In genomic region chr15:78831720-78832657, GRCm38 (mm10) we compare ENCODE assay signal across 9 mouse cellular contexts. TPM values are rescaled to one million over a fixed set of nuclear protein-coding genes. Genes with fewer than 3 reads are reported as not detected.
DNase-seq lines count a peak whose midpoint lies in the region; ATAC-seq and TF ChIP-seq lines count a peak whose summit lies in the region.
"Had no signal": no experiment of that assay in that cellular context is flagged by ENCODE, and none has a peak within 500 bp of the region (broad histone marks: within the 10 kb centered on the region; RNA-seq: fewer than 3 reads in every experiment).

No protein-coding gene starts in this region.

- H3K4me1 ChIP-seq in embryonic facial prominence, embryonic 15.5 days: peaks cover 67% of the 10 kb centered on the region
- H3K4me1 ChIP-seq in lung, adult 2 months (ENCODE audit: control insufficient read depth, insufficient read depth, low read length): peaks cover 46% of the 10 kb centered on the region
- peaks cover 65% of the 10 kb centered on the region for H3K4me1 ChIP-seq in stomach, embryonic 15.5 days
- H3K4me1 ChIP-seq in thymus, adult 2 months (replicated peaks; ENCODE audit: control insufficient read depth, insufficient read depth, low read length): peaks cover 29% of the 10 kb centered on the region

- TF ChIP-seq CTCF in lung, adult 2 months (IDR thresholded peaks at IDR 0.05; ENCODE audit: insufficient read depth, low read length): no peak
- TF ChIP-seq CTCF in thymus, adult 2 months (IDR thresholded peaks at IDR 0.05; ENCODE audit: borderline replicate concordance, control insufficient read depth, extremely low read depth, insufficient read depth, low read length, poor library complexity): no peak

- H3K4me3 ChIP-seq in embryonic facial prominence, embryonic 15.5 days (replicated peaks): no peak overlapping the region
- H3K4me3 ChIP-seq in lung, adult 2 months (replicated peaks; ENCODE audit: extremely low read depth, low read depth, low read length): peak overlapping the region; percentile 41
- H3K4me3 ChIP-seq in stomach, embryonic 15.5 days (replicated peaks): peak overlapping the region; percentile 15
- no peak overlapping the region for H3K4me3 ChIP-seq in thymus, adult 2 months (ENCODE audit: control insufficient read depth, insufficient read depth, low read length)

- 39% methylated on average over 19 of the region's 19 CpGs for WGBS in embryonic facial prominence, embryonic 15.5 days
- 47% methylated on average over 19 of the region's 19 CpGs for WGBS in lung, adult 2 months
- WGBS in stomach, embryonic 15.5 days: 35% methylated on average over 18 of the region's 19 CpGs
- 94% methylated on average over 19 of the region's 19 CpGs for WGBS in thymus, adult 2 months

- peak; percentile 66; the same call in 1 of the 2 replicates for TF ChIP-seq POLR2A in lung, adult 2 months (IDR thresholded peaks at IDR 0.05; ENCODE audit: borderline replicate concordance, extremely low read depth, low read depth, low read length)
- TF ChIP-seq POLR2A in thymus, adult 2 months (IDR thresholded peaks at IDR 0.05; ENCODE audit: control insufficient read depth, extremely low read depth, insufficient read depth, low read length, poor library complexity): no peak

- DNase-seq in heart, adult 9 months (ENCODE audit: low spot score in 2 of 2): peak; percentile 73 to 82
- DNase-seq in kidney, adult 8-10 months: peak; percentile 54 to 72
- no peak for DNase-seq in lung, adult 2 months
- no peak for DNase-seq in thymus, adult 2 months
- no peak for DNase-seq in spleen, postnatal 10 days (ENCODE audit: low spot score in 2 of 2)
- DNase-seq in frontal cortex, postnatal 14 days (ENCODE audit: low spot score in 2 of 2): no peak

- peak; percentile 12 for ATAC-seq in embryonic facial prominence, embryonic 15.5 days (ENCODE audit: insufficient number of reproducible peaks, low FRiP score, low TSS enrichment, low read depth)
- ATAC-seq in stomach, embryonic 15.5 days (ENCODE audit: insufficient read depth, low FRiP score, low read depth): peak; percentile 63

- no peaks in the 10 kb centered on the region for H3K36me3 ChIP-seq in embryonic facial prominence, embryonic 15.5 days
- no peaks in the 10 kb centered on the region for H3K36me3 ChIP-seq in stomach, embryonic 15.5 days
- H3K36me3 ChIP-seq in thymus, adult 2 months (ENCODE audit: control insufficient read depth, insufficient read depth, low read length): no peaks in the 10 kb centered on the region

- H3K27me3 ChIP-seq in embryonic facial prominence, embryonic 15.5 days: no peaks in the 10 kb centered on the region
- H3K27me3 ChIP-seq in stomach, embryonic 15.5 days (replicated peaks): no peaks in the 10 kb centered on the region
- no peaks in the 10 kb centered on the region for H3K27me3 ChIP-seq in thymus, adult 2 months (ENCODE audit: control insufficient read depth, insufficient read depth, low read length)

- H3K9me3 ChIP-seq in embryonic facial prominence, embryonic 15.5 days (replicated peaks): no peaks in the 10 kb centered on the region
- no peaks in the 10 kb centered on the region for H3K9me3 ChIP-seq in stomach, embryonic 15.5 days

- H3K4me2 ChIP-seq in embryonic facial prominence, embryonic 15.5 days (replicated peaks): no peak overlapping the region; the same call in 1 of the 2 replicates
- H3K4me2 ChIP-seq in stomach, embryonic 15.5 days: peak overlapping the region; percentile 37

- no peak overlapping the region for H3K9ac ChIP-seq in embryonic facial prominence, embryonic 15.5 days
- H3K9ac ChIP-seq in stomach, embryonic 15.5 days: no peak overlapping the region

- peak overlapping the region; percentile 88 for H3K27ac ChIP-seq in embryonic facial prominence, embryonic 15.5 days (replicated peaks)
- H3K27ac ChIP-seq in stomach, embryonic 15.5 days: peak overlapping the region; percentile 87
- H3K27ac ChIP-seq in thymus, adult 2 months (ENCODE audit: control insufficient read depth, insufficient read depth, low read length): no peak overlapping the region
- H3K27ac ChIP-seq: macrophage had no signal

RNA-seq across cellular contexts. Expression of gene Cdc42ep1, which starts 10.4 kb away (rescaled TPM):
- polyA plus RNA-seq in embryonic facial prominence, embryonic 15.5 days (2015; fragmentation: Nextera tagmentation; extraction: Ambion mirVana): 41.5 and 43.8 TPM in 2 replicates
- 221 and 277 TPM in 2 replicates for polyA plus RNA-seq in lung, adult 2 months (2012; rRNA removed)
- 54.1 and 62.1 TPM in 2 replicates for polyA plus RNA-seq in stomach, embryonic 15.5 days (2015; fragmentation: Nextera tagmentation; extraction: Ambion mirVana)
- 8.1 and 12.5 TPM in 2 replicates for polyA plus RNA-seq in thymus, adult 2 months (2012; rRNA removed)
- polyA plus RNA-seq: macrophage had no signal

RNA-seq across cellular contexts. Expression of gene Lgals2, which starts 23.3 kb away (rescaled TPM):
- 1.0 TPM in 2 replicates for polyA plus RNA-seq in embryonic facial prominence, embryonic 15.5 days (2015; fragmentation: Nextera tagmentation; extraction: Ambion mirVana)
- polyA plus RNA-seq in lung, adult 2 months (2012; rRNA removed): 6.0 and 7.2 TPM in 2 replicates
- polyA plus RNA-seq in stomach, embryonic 15.5 days (2015; fragmentation: Nextera tagmentation; extraction: Ambion mirVana): 210 and 299 TPM in 2 replicates
- polyA plus RNA-seq in thymus, adult 2 months (2012; rRNA removed): 2.9 and 4.8 TPM in 2 replicates
- polyA plus RNA-seq: macrophage had no signal

RNA-seq across cellular contexts. Expression of gene Card10, which starts 29.1 kb away (rescaled TPM):
- 4.3 TPM in 2 replicates for polyA plus RNA-seq in embryonic facial prominence, embryonic 15.5 days (2015; fragmentation: Nextera tagmentation; extraction: Ambion mirVana)
- polyA plus RNA-seq in lung, adult 2 months (2012; rRNA removed): 61.5 and 73.5 TPM in 2 replicates
- polyA plus RNA-seq in stomach, embryonic 15.5 days (2015; fragmentation: Nextera tagmentation; extraction: Ambion mirVana): 6.6 and 7.6 TPM in 2 replicates
- 12.6 and 13.0 TPM in 2 replicates for polyA plus RNA-seq in thymus, adult 2 months (2012; rRNA removed)
- polyA plus RNA-seq: macrophage had no signal

RNA-seq across cellular contexts. Expression of gene Gga1, which starts 45.0 kb away (rescaled TPM):
- polyA plus RNA-seq in embryonic facial prominence, embryonic 15.5 days (2015; fragmentation: Nextera tagmentation; extraction: Ambion mirVana): 56.0 and 62.0 TPM in 2 replicates
- 113 and 121 TPM in 2 replicates for polyA plus RNA-seq in lung, adult 2 months (2012; rRNA removed)
- polyA plus RNA-seq in stomach, embryonic 15.5 days (2015; fragmentation: Nextera tagmentation; extraction: Ambion mirVana): 47.1 TPM in 2 replicates
- 137 and 155 TPM in 2 replicates for polyA plus RNA-seq in thymus, adult 2 months (2012; rRNA removed)

RNA-seq across cellular contexts. Expression of gene Mfng, which starts 58.7 kb away (rescaled TPM):
- polyA plus RNA-seq in embryonic facial prominence, embryonic 15.5 days (2015; fragmentation: Nextera tagmentation; extraction: Ambion mirVana): 21.3 and 22.8 TPM in 2 replicates
- polyA plus RNA-seq in lung, adult 2 months (2012; rRNA removed): 78.0 and 98.3 TPM in 2 replicates
- polyA plus RNA-seq in stomach, embryonic 15.5 days (2015; fragmentation: Nextera tagmentation; extraction: Ambion mirVana): 18.0 and 21.1 TPM in 2 replicates
- polyA plus RNA-seq in thymus, adult 2 months (2012; rRNA removed): 97.5 and 110 TPM in 2 replicates

Comparison
In these comparisons a context has a peak if more than half of its experiments do, and no peak if none do; other contexts are left out.
1. H3K4me3 ChIP-seq: peak in lung, adult 2 months (single experiment) and stomach, embryonic 15.5 days (single experiment); none in embryonic facial prominence, embryonic 15.5 days (single experiment) and thymus, adult 2 months (single experiment).
2. DNase-seq: peak in heart, adult 9 months (2 of 2) and kidney, adult 8-10 months (2 of 2); none in lung, adult 2 months (single experiment), thymus, adult 2 months (single experiment), spleen, postnatal 10 days (0 of 2) and frontal cortex, postnatal 14 days (0 of 2).
3. RNA of gene Lgals2, which starts 23.3 kb away (polyA plus RNA-seq): 210 to 299 TPM in stomach, embryonic 15.5 days; 6.0 to 7.2 TPM in lung, adult 2 months, 2.9 to 4.8 TPM in thymus, adult 2 months and 1.0 TPM in embryonic facial prominence, embryonic 15.5 days; every median in the first group is over 10 times any median in the second.